Mouse (Mus musculus) gonadal fat pad, adult 2 months (tissue): ENCODE measurements at regions not wholly inside any gene's neighbourhood (a gene's known extent, or its start where the extent isn't known, plus 50 kb on each side); places are given as distances from the start of the nearest gene placed in this dataset.
A peak's percentile ranks its signal among the peaks of the same experiment; 100 is the strongest.

Experiments
- DNase-seq: peaks from one replicate; pipeline ENCODE4 v3.0.0-alpha.2; 2012; ENCODE audit warnings: low read depth

DNA sequence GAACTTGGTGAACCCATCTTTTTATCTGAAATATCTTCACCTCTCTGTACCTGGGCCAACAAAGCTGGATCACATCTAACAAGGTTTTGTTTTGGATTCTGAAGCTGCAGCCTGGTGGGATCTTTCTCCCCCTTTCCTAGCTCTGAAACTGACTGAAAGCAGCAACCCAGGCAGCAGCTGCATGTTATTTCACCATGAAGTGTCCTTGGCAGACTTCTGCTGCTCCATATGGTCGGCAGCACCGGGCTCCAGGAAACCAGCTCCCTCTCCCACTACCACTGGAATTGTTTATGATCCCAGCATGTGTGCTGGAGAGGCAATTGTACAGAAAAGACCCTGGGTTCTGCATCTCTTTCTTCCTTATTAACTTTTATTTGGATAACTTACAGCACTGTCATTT lies 145.0 kb downstream of the Spata18 start:
- no peak for DNase-seq

- no peak for DNase-seq
These were observed 146.8 kb downstream of the Spata18 start for GRCm38 (mm10) chr5:73797980-73798379.

GRCm38 (mm10) chr5:73803431-73803830 lies 152.3 kb downstream of the Spata18 start:
- DNase-seq = no peak

- no peak for DNase-seq
These were observed 153.5 kb downstream of the Spata18 start for GRCm38 (mm10) chr5:73804556-73805230.

DNA sequence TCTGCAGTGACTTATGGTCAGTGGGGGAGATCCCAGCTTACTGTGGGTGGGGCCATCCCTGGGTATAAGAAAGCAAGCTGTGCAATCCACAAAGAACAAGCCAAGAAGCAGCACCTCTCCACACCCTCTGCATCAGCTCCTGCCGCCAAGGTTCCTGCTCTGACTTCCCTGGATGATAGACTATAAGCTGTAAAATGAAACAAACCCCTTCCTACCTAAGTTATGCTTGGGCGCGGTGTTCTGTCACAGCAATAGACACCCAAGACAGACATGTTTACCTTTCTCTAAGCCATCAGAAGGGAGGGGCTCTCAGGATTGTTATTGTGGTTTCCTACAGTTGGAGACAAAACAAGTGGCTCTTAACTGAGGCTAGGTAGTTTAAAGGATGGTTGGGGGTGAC lies 159.5 kb downstream of the Spata18 start:
- no peak for DNase-seq

- no peak for DNase-seq
These were observed 159.9 kb downstream of the Spata18 start for GRCm38 (mm10) chr5:73811094-73811521.

- no peak for DNase-seq
These were observed 164.6 kb downstream of the Spata18 start for GRCm38 (mm10) chr5:73815752-73816151.

- DNase-seq = peak; percentile 73
These were observed 166.0 kb downstream of the Spata18 start for GRCm38 (mm10) chr5:73817180-73817579.

DNA sequence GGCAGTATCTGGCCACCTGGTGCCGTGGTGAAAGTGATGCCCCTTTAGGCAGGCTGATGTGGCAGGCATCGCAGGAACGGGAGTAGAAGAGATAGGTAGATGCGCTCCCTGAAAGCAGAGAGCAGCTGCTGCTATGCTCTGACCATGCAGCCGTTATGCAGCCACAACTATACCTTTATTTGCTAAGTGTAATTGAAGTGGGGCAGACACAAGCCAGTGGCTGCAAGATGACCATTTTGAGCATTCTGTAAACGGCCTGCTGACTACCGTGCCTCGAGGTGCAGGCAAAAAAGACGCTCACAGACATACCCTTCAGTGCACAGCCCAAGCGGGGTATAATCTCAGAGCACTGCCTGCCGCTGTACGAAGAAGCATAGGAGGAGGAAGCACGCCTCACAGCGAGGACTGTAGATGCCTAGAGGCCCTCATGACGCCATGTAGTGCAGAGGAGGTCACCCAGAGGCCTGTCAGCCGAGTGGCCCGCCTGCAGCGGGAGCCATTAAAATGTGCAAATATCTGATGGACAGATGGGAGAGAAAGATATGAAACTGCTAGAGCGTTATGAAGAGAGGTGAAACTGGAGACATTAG lies 170.9 kb downstream of the Spata18 start:
- no peak for DNase-seq

DNA sequence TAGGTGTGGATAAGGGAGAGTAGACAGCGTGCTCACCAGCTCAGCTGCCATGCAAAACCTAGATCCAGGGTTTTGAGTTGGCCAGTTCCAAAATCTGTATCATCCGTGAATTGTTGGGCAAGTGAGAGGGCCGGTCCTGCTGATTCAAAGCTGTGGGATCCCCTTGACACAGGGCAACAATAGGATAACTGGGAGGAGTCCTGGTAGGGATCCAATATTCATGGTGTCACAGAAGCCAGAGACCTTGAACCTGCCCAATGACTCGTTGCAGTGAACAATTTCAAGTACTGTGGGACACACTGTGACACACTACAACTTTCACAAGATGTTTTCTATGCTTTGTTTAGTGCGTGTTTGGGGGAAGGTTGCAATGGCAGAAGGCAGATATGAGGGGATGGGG lies 172.2 kb downstream of the Spata18 start:
- no peak for DNase-seq

GRCm38 (mm10) chr5:73826941-73827340 lies 175.8 kb downstream of the Spata18 start:
- DNase-seq = no peak

- DNase-seq = no peak
These were observed 182.5 kb downstream of the Spata18 start for GRCm38 (mm10) chr5:73833721-73834120.

GRCm38 (mm10) chr5:73843776-73844175 lies 192.6 kb downstream of the Spata18 start:
- no peak for DNase-seq

DNA sequence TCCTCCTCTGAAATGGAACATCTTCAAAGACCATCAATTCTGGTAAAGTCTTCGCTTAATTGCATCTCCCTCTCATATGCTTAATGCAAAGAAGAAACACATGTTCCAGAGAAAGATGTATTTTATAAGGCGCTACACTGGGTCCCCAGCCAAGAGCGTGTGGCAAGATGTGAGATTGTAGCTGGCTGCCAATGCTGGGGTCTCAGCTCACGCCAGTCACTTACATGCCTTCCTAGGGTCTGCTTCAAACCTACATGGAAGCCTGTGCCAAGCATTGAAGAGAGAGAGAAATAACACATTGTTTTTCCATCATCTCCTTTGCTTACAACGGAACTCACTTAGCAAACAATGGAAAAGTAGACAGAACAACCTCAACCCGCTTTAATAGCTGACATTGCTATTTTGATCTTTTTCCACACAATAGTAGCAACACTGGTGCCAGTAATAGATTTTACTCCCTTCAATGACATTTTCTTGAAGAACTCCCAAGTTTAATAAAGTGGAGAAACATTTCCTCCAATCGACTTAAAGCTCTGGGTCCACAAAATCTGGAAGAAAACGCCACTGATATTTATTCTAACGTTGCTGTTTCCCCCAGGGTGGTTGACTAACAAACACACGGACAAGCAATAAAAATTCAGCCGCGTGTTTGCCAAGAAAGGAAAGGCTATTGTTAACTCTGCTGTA lies 195.1 kb downstream of the Spata18 start:
- no peak for DNase-seq

- no peak for DNase-seq
These were observed 195.6 kb downstream of the Spata18 start for GRCm38 (mm10) chr5:73846783-73847151.

DNA sequence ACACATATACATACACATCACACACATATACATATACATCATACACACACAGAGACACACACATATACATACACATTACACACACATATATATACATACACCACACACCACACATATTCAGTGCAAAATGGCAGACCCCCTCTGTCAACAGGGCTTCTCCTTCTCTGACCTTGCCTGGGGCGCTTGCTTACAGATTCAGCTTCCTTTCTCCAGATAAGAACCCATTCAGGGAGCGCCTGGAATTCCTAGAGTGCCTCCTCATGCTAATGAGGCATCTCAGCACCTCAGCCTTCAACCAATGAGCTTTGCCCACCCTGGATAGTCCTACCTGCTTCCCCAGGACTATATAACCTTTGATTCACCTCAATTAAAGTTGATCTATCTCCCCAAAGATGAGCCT lies 200.3 kb downstream of the Spata18 start:
- no peak for DNase-seq

DNA sequence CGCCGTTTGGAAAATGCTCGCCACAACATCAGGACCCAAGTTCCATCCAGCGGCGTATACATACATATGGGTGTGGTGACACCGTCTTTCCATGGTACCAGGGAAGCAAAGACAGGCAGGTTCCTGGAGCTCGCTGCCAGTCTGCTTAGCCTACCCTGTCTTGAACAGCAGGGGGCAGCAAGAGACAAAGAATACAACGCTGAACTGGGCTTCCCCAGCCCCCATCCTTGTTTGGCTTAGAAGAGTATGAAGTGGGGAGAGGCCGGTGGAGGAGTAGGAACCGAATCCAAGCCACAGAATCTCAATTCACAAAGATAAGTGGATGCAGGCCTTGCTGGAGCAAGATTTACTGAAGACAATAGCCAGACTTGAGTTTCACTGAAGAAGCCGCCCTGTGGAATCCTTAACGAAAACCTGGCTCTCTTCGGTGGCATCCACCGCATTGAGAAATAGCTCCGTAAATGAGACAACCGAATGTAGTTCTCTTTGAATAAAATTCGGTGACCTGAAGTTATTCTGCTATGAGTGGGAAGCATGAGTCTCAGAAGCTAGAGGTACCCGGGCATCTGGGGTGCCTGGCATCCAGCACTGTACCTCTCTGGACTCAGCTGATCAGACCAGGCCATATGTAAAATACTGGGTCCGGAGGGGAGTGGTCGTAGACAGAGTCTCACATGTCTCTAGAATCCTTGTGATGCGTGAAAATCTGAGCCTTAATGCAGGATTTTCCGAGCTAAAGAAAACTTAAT lies 203.0 kb downstream of the Spata18 start:
- DNase-seq = no peak

GRCm38 (mm10) chr5:73854774-73855371 lies 203.7 kb downstream of the Spata18 start:
- no peak for DNase-seq

- no peak for DNase-seq
These were observed 208.1 kb downstream of the Spata18 start for GRCm38 (mm10) chr5:73859320-73859719.

GRCm38 (mm10) chr5:73864138-73864761 lies 204.0 kb downstream of the Usp46 start:
- DNase-seq = no peak

GRCm38 (mm10) chr5:73872641-73873421 lies 195.4 kb downstream of the Usp46 start:
- DNase-seq = no peak
